Mouse (Mus musculus) urinary bladder, postnatal 36 days (tissue): ENCODE data around the gene Rgl1.

ENCODE experiments used
- DNase-seq, 2 experiments: peaks; one replicate each; pipeline ENCODE4 v3.0.0; 2022; ENCODE audit warnings: low spot score in 2 of 2, mixed read lengths in 1 of 2

Rgl1 gene

DNA sequence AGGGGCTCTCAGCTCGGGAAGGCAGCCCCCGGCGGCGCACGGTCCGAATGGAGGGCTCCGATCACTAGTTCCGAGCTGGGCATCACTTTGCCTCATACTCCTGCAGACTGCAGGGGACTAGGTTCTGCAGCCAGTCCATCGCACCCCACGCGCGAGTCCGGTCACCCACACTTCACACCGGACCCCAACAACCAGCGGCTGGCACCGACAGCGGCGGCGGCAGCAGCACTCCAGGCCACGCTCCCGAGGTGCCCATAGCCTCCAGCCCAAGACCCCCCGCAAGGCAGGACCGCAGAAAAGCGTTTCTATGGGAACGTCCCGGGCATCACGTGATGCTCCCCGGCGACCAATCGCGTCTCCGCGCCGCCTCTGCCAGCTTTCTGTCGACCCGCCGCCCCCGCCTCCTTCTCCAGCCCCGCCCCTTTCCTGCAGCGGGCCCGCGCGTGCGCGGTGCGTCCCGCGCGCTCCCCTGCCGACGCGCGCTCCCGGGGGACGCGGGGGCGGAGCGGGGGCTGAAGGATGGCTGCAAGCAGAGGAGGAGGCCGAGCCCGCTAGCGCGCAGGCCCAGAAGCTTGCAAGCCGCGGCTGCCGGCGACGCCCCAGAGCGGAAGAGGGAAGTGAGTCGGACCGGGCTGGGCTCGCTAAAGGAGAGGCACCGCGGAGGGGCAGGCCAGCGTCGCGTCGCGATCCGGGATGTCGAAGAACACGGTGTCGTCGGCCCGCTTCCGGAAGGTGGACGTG is at the start of gene Rgl1, which contains the start of gene Arpc5:
Gene Rgl1 (minus strand): TSS at position 320 of the 741 bp plus-strand sequence.
Gene Arpc5 (plus strand): TSS at position 511 of the 741 bp plus-strand sequence.
- DNase-seq = peak; percentile 93 to 96

DNA sequence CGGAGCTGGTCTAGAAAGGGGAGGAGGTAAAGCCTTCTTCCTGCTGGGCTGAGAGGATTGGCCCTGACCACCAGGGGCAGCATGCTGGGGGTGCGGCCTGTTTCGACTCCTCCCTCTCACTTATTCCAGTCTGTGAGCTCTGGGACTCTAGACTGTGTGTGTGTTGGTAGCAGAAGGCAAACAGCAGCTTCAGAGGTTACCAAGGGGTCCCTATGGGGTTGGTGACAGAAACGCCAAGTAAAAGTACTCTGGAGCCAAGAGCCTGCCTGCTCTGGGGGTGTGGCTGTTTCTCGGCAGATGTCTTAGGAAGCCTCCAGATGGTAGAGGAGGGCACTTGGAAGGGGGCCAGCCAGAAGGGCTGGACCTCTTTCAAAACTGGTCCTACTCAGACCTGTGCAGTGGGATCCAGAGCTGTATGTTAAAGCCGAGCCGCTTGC is 49.1 kb upstream of the Rgl1 start:
- no peak for DNase-seq

DNA sequence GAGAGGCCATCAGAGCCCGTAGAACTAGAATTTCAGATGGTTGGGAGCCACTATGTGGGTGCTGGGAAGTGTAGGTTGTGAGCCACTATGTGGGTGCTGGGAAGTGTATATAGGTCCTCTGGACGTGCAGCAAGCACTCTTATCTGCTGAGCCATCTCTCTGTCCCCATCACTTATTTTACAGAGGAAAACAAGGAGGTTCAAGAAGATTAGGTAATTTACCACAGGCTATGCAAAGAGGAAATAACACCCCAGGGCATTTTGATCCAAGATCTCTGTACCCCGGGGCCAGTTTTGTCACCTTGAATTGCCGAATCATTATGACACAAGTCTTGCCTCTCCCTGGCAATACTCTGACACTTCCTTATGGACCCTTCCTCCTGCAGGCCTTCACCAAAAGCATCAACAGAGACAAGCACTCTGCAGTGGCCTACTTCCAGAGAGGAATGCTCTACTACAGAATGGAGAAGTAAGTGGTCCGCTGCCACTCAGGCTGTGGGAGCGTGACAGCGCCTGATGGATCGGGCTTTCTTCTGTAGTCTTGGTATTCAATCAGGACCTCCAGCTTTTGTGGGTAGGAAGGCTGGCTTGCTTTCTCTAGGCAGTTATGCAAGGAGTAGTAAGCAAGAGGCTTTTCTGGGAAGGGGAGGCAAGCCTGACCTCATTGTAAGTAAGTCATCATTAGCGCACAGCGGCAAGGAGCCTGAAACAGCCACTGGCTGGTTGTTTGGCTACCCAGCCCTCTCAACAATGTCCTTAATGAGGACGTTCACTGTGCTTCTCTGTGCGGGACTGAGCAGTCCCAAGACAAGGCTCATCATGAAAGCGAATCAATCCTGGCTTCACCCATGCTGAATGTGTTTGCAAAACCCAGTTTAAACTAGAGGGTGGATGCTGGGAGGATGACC is 44.6 kb upstream of the Rgl1 start:
- no peak for DNase-seq

- DNase-seq = no peak
These were observed 43.5 kb upstream of the Rgl1 start for GRCm38 (mm10) chr1:152809541-152810252.

DNA sequence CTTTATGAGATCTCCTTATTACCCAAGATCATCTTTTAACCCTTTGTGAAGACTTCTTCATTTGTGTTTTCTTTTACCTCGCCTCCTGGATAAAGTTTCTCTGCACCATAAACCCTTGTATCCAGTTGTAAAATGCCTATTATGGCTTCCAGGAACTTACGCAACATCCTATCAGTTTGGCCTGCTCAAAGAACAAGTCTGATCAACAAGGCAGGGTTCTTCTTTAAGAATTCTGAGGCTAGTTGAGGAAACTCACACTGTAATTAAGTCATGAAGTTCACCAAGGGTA is 42.2 kb upstream of the Rgl1 start:
- DNase-seq = no peak

- no peak for DNase-seq
These were observed 41.7 kb upstream of the Rgl1 start for GRCm38 (mm10) chr1:152807619-152808391.

DNA sequence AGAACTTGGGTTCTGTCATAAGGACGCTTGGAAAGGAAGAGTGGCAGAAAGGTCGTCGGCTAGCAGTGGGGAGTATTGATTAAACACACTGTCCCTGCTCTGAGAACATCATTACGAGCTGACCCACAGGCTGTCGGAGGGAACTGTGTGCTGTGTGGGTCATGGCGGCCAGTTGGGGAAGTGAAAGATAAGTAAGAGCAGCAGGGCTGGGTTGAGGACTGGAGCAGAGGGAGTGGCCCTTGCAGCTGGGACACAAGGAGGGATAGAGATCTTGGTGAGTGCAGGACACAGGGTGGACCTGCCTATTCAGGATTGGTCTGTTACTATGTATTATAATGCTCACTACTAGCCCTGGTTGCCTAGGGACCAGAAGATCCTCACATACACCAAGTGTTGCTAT is 38.8 kb upstream of the Rgl1 start:
- DNase-seq = no peak

- DNase-seq = no peak
These were observed 34.6 kb upstream of the Rgl1 start for GRCm38 (mm10) chr1:152800633-152801176.

- no peak for DNase-seq
These were observed 33.7 kb upstream of the Rgl1 start, which contains the start of gene Ncf2 for GRCm38 (mm10) chr1:152799897-152800296. Gene Ncf2, plus strand, starts transcription at chr1:152800194.

- no peak for DNase-seq
These were observed 32.0 kb upstream of the Rgl1 start for GRCm38 (mm10) chr1:152798125-152798524.

- DNase-seq = no peak
These were observed 30.6 kb upstream of the Rgl1 start for GRCm38 (mm10) chr1:152796683-152797263.

GRCm38 (mm10) chr1:152795688-152796255 is 29.6 kb upstream of the Rgl1 start:
- DNase-seq = no peak

DNA sequence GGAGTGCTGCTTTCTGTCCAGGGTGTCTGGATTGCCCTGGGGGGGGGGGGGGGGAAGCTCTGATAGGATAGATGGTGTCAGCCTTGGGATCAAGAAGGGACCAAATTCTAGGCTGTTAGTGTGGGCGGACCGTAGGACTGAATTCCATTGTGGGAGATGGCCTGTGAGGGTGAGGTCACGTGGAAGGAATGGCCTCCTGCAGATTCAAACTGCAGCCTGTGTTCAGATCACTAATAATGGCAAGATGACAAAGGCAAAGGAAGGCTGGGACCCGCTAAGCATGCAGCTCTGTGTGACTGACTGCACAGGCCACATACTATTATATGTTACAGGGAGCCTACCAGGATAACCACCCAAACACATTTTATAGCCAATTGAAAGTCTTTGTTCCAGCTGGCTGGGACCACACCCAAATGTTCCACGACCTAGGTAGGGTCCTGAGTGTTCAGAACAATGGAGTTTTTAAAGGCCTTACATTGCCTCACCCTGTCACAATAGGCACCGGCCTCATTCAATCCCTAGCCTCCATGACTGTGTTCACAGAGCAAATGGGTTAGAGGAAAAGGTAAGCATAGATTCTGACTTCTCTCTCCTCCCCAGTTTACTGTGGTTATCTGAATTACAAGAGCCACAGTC is 27.5 kb upstream of the Rgl1 start:
- DNase-seq = no peak

- no peak for DNase-seq
These were observed 26.8 kb upstream of the Rgl1 start for GRCm38 (mm10) chr1:152792736-152793494.

- no peak for DNase-seq
These were observed 25.1 kb upstream of the Rgl1 start for GRCm38 (mm10) chr1:152791269-152791668.

DNA sequence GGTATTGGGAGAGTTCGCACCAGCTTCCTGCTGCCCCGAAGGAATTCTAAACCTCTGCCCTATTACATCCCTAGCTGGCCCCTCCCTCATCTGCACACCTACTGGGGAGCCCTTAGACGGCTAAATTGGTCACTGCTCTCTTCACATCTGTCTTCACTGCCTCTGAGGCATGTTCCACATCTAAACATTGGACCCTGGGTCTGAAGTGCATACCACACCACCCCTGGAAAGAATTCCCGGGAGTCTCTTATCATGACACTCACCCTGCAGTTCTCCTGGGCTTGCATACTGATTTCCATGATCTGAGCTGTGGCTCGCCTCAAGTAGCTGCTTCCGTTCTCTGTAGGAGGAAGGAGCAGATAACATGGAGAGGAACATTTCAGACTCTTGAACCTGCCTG is 24.7 kb upstream of the Rgl1 start:
- no peak for DNase-seq

DNA sequence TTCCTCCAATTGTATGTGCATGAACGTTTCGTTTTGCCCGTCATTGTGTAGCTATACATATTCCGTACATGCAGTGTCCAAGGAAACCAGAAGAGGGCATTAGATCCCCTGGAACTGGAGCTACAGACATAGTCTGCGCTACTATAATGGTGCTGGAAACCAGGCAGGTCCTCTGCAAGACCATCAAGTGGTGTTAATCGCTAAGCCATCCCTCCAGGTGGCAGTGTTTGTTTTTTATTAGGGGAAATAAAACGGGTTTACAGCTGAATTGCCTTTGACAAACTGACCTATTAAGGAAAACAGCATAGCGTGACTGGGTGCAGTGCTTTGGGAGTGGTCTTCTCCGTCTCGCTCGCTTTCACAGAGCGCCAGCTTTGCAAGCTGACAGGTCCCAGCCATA is 24.1 kb upstream of the Rgl1 start:
- DNase-seq = peak in 1 of 2 experiments; percentile 26

DNA sequence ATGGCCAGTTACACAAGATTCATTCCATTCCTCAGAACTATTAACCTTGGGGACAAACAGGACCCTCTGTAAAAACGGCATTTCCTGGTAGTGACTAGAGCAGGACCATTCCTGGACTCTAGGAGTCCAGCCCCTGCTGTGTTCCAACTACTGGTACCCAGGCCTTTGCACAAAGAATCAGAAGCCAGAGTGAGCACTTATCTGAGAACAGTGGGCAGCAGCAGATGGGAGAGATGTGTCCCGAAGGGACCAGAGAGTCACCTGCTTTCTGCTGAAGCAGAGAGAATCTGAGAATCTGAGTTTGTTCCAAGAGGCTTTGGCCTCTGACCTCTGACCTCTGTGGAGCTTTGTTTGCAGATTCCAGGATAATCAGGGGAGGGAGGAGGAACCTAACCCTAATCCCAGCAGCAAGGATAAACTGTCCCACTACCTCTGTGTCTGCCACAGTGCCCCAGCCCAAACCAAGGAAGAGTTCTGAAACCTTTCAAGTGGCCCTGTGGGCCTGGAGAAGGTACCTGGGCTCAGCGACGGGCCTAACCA is 22.0 kb upstream of the Rgl1 start:
- no peak for DNase-seq

- no peak for DNase-seq
These were observed 20.8 kb upstream of the Rgl1 start for GRCm38 (mm10) chr1:152786953-152787352.
